Mouse (Mus musculus) bone marrow, adult 2 months (tissue): ENCODE data around the gene Ppp1r2.

Source experiments
- CTCF ChIP-seq: fragments of 200-500 bp; IDR thresholded peaks from 2 replicates; pipeline ENCODE4 v1.5.1; 2011; ENCODE audit warnings: low read length, control low read depth; ENCODE audit not compliant: control insufficient read depth, insufficient read depth
- POLR2A ChIP-seq: fragments of 200-500 bp; IDR thresholded peaks from 2 replicates; pipeline ENCODE4 v1.6.1; 2011; ENCODE audit warnings: low read depth, mild to moderate bottlenecking, control low read depth, low read length, borderline replicate concordance; ENCODE audit not compliant: control insufficient read depth

DNA sequence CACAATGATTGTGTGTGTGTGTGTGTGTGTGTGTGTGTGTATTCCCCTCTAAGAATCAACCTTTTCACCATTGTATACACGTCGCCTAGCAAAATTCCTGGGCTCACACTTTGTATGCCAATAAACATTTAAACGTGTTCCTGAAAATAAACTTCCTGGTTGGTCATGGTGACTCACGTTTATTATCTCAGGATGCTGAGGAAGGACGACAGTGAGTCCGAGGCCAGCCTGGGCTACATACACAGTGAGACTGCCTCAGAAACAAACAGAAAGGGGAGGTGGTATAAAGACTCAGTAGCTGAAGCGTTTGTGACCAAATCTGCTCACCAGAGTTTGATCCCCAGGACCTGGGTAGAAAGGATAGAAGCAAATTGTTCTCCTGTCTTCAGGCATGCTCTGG is 27.6 kb downstream of the Ppp1r2 start:
- no peak for TF ChIP-seq CTCF
- TF ChIP-seq POLR2A, result no peak
